Mouse (Mus musculus) v-Abl transformed pro-B cells (cell line): ENCODE results near the gene Gm10486.
"Not testable (repeated sequence)": the region's sequence is repeated elsewhere in the genome, so short reads cannot be mapped to it uniquely, and the experiment has no call there.

Experiments used
- in situ Hi-C, 2 experiments: fragments of 400-800 bp; cut with MboI; formaldehyde crosslinking; loops; one replicate each; pipeline ENCODE4 v1.15.1; 2025; ENCODE audit not compliant: unreplicated experiment in 2 of 2

Gm10486 gene

DNA sequence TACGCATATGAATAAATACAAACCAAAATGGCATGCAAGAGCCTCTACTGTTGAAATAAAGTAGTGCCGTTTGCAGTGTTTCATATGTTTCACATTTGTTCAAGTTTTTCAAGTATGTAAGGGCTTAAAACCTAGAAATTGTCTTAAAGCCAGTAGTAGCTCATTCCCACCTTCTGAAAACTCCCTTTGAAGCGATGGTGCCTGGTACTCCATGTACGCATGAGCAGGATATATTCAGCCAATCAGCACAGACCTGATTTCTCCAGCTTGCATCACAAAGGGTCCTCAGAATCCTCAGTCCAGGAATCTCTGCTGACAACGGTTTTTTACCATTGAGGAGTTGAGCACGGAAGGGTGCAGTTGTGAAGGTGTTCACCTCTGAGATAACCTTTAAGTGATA, at the start of gene Gm10486:
TSS of gene Gm10486 (plus strand) at position 301 of the 400 bp plus-strand sequence.
- in situ Hi-C loops: not testable (repeated sequence)
